Mouse (Mus musculus): Measurements from ENCODE around the gene Zfp658.

The Zfp658 gene

DNA sequence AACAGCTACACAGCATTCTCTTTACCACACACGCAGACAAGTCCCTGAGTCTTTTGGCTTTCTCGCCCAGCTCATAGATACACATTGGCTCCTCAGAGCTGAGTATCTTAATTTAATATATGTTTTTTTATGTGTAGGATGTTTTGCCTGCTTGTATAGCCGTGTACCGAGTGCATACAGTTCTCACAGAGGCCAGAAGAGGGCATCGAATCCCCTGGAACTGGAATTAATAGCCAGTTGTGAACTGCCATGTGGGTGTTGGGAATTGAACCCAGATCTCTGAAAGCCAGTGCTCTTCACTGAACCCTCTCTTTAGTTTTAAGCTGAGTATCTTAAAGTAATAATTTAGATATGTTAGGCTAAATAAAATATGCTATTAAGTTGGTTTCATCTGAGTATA is 22.7 kb downstream of the Zfp658 start:
- no peak for DNase-seq

DNA sequence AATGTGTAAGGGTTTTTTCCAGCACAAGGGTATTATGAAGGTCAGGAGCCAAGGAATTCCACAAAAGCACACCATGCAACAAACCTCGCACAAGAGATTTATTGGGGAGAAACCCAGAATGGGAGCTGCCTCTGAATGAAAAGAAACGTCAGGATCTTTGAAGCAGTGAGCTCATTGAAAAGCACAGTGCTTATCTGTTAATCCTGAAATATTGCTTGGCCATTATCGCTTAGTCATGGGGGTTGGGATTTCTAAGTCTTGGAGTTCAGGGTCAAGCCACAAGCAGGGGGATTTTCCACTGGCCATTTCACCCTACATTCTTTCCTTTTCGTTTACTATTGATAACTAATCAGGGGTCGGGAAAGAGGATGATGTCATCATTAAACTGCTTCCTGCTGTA is 39.8 kb downstream of the Zfp658 start:
- no peak for DNase-seq

DNA sequence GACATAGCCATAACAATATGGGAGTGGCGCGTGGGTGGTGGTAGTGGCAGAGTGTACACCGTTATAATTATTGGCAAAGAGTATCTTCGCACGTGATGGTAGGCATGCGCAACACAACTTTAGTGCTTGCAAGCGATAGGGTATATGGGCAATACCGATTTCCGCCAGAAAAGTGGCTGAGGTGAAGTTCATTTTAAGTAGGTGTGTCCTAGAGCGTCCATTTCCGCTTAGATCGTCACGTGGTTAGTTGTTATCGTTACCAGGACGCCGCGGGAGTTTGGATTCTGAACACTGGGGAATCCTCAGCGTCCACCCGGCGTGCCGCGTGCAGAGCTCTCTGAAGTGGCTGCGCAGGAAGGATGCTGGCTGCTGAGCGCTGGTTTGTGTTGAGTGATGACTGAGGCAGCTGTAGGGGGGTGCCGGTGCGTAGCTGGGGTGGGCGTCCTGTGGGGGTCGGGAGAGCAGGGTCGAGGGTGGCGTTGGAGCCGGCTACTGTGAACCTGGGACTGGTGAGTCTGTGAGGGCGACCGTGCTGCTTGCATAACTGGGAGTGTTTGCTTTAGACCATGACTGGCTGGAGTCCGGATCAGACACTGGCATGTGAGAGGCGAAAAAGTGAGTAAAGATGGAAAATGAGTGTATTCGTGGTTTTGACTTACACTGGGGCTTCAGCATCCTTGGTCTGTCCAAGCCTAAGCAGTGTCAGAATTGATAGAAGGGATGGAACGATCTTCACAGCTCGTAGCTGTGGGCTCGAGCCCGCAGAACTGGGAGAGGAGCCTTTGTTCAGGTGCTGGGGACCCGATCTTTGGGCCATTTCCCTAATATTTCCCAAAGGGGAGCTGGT is 45.1 kb downstream of the Zfp658 start, which contains the start of gene Zfp819:
Gene Zfp819 (plus strand): TSS at position 274 of the 847 bp plus-strand sequence.
- DNase-seq: peak; percentile 44 to 47

DNA sequence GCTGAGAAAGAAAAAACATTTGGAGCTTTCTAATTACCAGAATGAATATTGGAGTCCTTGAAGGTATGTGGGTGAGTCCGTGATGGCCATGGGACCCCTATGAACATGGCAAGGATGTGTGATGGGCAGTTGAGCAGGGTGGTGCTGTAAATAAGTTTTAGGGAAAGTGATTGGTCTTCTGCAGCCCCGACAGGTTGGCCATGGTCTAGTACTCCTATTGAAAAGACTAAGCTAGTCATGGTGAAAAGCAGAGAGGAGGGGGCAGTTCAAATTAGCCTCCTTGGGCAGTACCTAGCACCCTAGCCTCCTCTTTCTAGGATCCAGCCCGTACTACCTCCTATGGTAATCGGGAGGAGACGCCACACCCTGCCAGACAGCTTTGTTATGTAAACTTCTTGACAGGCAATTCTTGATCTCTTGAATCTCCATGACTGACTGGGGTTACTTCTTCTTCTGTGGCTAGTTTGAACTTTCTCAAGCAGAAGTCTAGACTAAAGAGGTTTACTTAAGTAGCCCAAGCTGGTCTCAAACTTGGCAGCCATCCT is 45.8 kb downstream of the Zfp658 start:
- DNase-seq: peak; percentile 1 to 10

DNA sequence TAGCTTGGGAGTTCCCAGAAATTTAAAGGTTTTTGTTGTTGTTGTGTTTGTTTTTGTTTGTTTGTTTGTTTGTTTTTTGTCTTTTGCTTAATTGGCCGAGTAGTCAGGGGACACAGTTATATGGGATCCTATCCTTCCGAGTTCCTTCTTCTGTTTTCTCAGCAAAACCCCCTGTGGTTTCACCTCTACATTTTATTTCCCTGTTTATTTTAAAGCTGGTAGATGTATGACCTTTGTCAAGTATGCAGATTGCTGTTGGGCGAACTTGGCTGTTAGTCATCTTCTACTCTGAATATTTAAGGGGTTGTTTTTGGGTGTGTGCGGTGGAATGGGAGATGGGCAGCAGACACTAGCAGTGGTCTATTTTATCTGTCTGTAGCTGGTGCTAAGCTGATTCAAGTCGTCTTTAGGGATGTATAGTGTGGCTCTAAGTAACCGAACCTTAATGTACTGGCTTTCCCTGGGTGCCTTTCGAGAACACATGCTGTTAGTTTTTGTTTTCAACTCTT is 46.3 kb downstream of the Zfp658 start:
- no peak for DNase-seq

DNA sequence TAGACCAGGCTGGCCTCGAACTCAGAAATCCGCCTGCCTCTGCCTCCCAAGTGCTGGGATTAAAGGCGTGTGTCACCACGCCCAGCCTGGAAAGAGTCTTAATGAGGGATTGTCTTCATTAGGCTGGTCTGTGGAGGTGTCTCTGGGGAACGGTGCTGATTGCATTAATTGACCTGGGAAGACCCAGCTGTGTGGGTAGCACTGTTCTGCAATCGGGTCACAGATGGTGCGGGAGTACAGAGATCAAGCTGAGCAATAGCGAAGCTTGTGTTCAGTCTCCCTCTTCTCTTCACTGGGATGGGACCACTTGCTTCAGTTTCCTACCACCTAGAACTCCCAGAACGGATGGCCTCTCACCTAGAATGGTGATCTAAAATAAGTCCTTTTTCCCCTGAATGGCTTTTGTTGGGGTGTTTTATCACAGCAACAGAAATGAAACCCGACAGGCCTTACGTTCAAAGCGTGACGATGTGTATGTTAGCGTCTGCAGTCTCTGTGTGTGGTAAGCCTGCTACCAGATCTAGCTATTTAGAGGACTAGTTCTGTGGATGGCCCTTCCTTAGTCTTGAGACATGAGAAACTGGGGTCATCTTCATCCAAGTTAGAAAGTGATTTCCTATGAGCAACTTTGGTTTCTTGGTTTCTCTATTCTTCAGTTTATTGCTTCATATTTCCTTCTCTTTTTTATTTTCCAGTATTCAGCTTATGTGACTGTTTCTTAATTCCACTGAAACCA is 51.9 kb downstream of the Zfp658 start:
- no peak for DNase-seq

DNA sequence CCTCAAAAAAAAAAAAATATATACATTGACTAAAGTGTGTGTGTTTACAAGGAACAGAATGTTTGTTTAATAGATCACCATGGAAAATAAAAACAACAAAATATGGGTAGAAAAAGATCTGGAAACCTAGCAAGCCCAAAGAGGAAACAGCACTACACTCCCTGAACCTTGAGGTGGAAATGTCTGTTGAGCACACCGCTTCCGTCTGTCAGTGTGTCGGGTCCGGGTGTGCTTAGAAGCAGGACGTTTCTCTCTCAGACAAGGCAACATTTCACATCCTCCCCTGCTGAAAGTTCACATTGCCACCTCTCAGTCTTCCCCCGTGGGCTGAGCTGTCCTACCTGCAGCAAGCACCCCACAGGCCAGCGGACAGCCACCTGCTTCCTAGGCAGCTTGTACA is 60.9 kb downstream of the Zfp658 start:
- DNase-seq: no peak

DNA sequence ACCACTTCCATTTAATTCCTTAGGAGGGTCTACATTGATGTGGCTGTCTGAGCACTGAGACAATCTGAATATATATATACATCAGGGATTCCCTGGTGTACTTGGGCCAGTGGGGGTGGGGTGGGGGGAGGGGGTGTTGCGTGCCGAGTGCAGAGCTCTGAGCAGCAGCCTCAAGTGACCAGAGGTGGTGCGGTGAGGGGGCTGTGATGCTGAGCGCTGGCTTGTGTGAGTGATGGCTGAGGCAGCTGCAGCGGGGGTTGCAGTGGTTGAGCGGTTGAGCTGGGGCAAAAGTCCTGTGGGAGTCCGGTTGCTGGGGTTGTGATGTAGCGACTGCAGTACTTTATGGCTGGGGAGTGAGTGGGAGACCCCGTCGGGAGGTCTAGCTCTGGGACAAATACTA is 61.8 kb downstream of the Zfp658 start:
- no peak for DNase-seq
